Mouse (Mus musculus) right cerebral cortex, postnatal 10 days (tissue): ENCODE measurements around the gene Lrba.

Source experiments
- DNase-seq, 2 experiments: peaks; one replicate each; pipeline ENCODE4 v3.0.0; 2021; ENCODE audit warnings: low spot score in 2 of 2

Lrba gene

GRCm38 (mm10) chr3:86756548-86756947, 532.1 kb downstream of the Lrba start:
- no peak for DNase-seq

GRCm38 (mm10) chr3:86758727-86759126, 534.2 kb downstream of the Lrba start:
- DNase-seq, result no peak

- DNase-seq, result no peak
Observed at GRCm38 (mm10) chr3:86759383-86759782, 534.9 kb downstream of the Lrba start.

GRCm38 (mm10) chr3:86759834-86760233, 535.4 kb downstream of the Lrba start:
- no peak for DNase-seq

- DNase-seq, result no peak
Observed at GRCm38 (mm10) chr3:86760474-86760873, 536.0 kb downstream of the Lrba start.

GRCm38 (mm10) chr3:86761095-86762035, 536.9 kb downstream of the Lrba start:
- peak; percentile 87 to 88 for DNase-seq

GRCm38 (mm10) chr3:86762036-86762415, 537.5 kb downstream of the Lrba start:
- no peak for DNase-seq

GRCm38 (mm10) chr3:86762456-86762855, 538.0 kb downstream of the Lrba start:
- DNase-seq, result no peak

GRCm38 (mm10) chr3:86768553-86768952, 544.1 kb downstream of the Lrba start:
- DNase-seq, result no peak

GRCm38 (mm10) chr3:86768969-86769368, 544.5 kb downstream of the Lrba start:
- no peak for DNase-seq

- peak in 1 of 2 experiments; percentile 57 for DNase-seq
Observed at GRCm38 (mm10) chr3:86774566-86775443, 550.3 kb downstream of the Lrba start.

- DNase-seq, result no peak
Observed at GRCm38 (mm10) chr3:86775444-86775828, 551.0 kb downstream of the Lrba start.

GRCm38 (mm10) chr3:86779704-86780103, 555.2 kb downstream of the Lrba start:
- peak in 1 of 2 experiments; percentile 52 for DNase-seq

- DNase-seq, result no peak
Observed at GRCm38 (mm10) chr3:86784051-86784450, 559.6 kb downstream of the Lrba start.

GRCm38 (mm10) chr3:86784930-86785329, 560.5 kb downstream of the Lrba start:
- DNase-seq, result peak; percentile 22 to 23

- DNase-seq, result peak; percentile 30 to 32
Observed at GRCm38 (mm10) chr3:86786280-86786679, 561.8 kb downstream of the Lrba start.

GRCm38 (mm10) chr3:86786845-86787351, 562.4 kb downstream of the Lrba start:
- peak; percentile 91 to 92 for DNase-seq

GRCm38 (mm10) chr3:86787423-86788123, 563.1 kb downstream of the Lrba start:
- DNase-seq, result peak; percentile 18 to 21

- peak; percentile 78 to 86 for DNase-seq
Observed at GRCm38 (mm10) chr3:86788711-86789110, 564.2 kb downstream of the Lrba start.

- peak; percentile 52 to 58 for DNase-seq
Observed at GRCm38 (mm10) chr3:86789752-86790151, 565.3 kb downstream of the Lrba start.

- DNase-seq, result peak in 1 of 2 experiments; percentile 18
Observed at GRCm38 (mm10) chr3:86793264-86793663, 568.8 kb downstream of the Lrba start.
